Mouse (Mus musculus): ENCODE measurements at regions not wholly inside any gene's neighbourhood (a gene's known extent, or its start where the extent isn't known, plus 50 kb on each side); places are given as distances from the start of the nearest gene placed in this dataset.

GRCm38 (mm10) chr12:12753849-12754248 lies 187.9 kb downstream of the Mycn start:
- Histone ChIP-seq H3K27ac (replicated peaks) (no peak overlapping the region), H3K4me2 (replicated peaks) (no peak overlapping the region), H3K36me3 (no peaks in the 10 kb centered on the region), H3K4me1 (0 out of 2 replicates have a peak, but pooled peaks cover 8% of the 10 kb centered on the region), H3K27me3 (no peaks in the 10 kb centered on the region), H3K9me3 (no peaks in the 10 kb centered on the region), H3K4me3 (no peak overlapping the region), H3K9ac (replicated peaks) (no peak overlapping the region)
- WGBS = 3% methylated on average over 9 of the region's 9 CpGs
- no peak for ATAC-seq (replicated peaks)

- no peak for ATAC-seq (replicated peaks)
- WGBS = 94% methylated on average over 10 of the region's 10 CpGs
- no peaks in the 10 kb centered on the region for H3K36me3 ChIP-seq
- no peak overlapping the region for H3K4me3 ChIP-seq
- H3K9me3 ChIP-seq = no peaks in the 10 kb centered on the region
- no peak overlapping the region for H3K9ac ChIP-seq (replicated peaks)
- 0 out of 2 replicates have a peak, but pooled peaks cover 8% of the 10 kb centered on the region for H3K4me1 ChIP-seq
- H3K27ac ChIP-seq (replicated peaks) = no peak overlapping the region
- no peak overlapping the region for H3K4me2 ChIP-seq (replicated peaks)
- no peaks in the 10 kb centered on the region for H3K27me3 ChIP-seq
These were observed 189.9 kb downstream of the Mycn start for GRCm38 (mm10) chr12:12751670-12752426.

- no peak overlapping the region for H3K27ac ChIP-seq (replicated peaks)
- H3K4me2 ChIP-seq (replicated peaks) = no peak overlapping the region
- H3K4me1 ChIP-seq = 0 out of 2 replicates have a peak, but pooled peaks cover 8% of the 10 kb centered on the region
- no peaks in the 10 kb centered on the region for H3K36me3 ChIP-seq
- H3K4me3 ChIP-seq = no peak overlapping the region
- WGBS = 86% methylated on average over 3 of the region's 3 CpGs
- no peak for ATAC-seq (replicated peaks)
- H3K27me3 ChIP-seq = no peaks in the 10 kb centered on the region
- H3K9ac ChIP-seq (replicated peaks) = no peak overlapping the region
- H3K9me3 ChIP-seq = no peaks in the 10 kb centered on the region
These were observed 192.0 kb downstream of the Mycn start for GRCm38 (mm10) chr12:12749690-12750089.

- no peak overlapping the region for H3K9ac ChIP-seq (replicated peaks)
- H3K4me2 ChIP-seq (replicated peaks) = no peak overlapping the region
- H3K27ac ChIP-seq (replicated peaks) = no peak overlapping the region
- no peaks in the 10 kb centered on the region for H3K36me3 ChIP-seq
- WGBS = 47% methylated on average over 4 of the region's 4 CpGs
- no peak overlapping the region for H3K4me3 ChIP-seq
- no peaks in the 10 kb centered on the region for H3K9me3 ChIP-seq
- no peak for ATAC-seq (replicated peaks)
- no peaks in the 10 kb centered on the region for H3K4me1 ChIP-seq
- H3K27me3 ChIP-seq = no peaks in the 10 kb centered on the region
These were observed 194.8 kb downstream of the Mycn start for GRCm38 (mm10) chr12:12746852-12747454.

DNA sequence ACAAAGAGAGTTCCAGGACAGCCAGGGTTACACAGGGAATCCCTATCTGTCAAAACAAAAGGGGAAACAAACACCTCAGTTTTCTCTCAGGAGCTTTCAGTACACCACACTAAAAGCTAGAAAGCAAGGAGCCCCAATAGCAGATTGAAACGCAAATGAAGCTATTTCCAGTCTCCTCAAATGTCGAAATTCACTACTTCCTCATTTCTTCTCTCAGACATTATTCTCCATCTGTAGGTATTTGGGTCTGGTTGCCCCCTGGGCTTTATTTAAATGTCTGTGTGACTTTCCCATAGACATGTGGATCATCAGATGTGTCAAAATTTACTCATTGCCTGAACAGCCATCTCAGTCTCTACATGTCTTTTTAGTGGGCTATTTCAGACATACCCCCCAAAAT lies 197.2 kb downstream of the Mycn start:
- no peaks in the 10 kb centered on the region for H3K9me3 ChIP-seq
- H3K9ac ChIP-seq (replicated peaks) = no peak overlapping the region
- H3K4me2 ChIP-seq (replicated peaks) = no peak overlapping the region
- WGBS = 86% methylated on average over 2 of the region's 2 CpGs
- H3K4me3 ChIP-seq = no peak overlapping the region
- H3K27me3 ChIP-seq = no peaks in the 10 kb centered on the region
- H3K27ac ChIP-seq (replicated peaks) = no peak overlapping the region
- no peaks in the 10 kb centered on the region for H3K36me3 ChIP-seq
- H3K4me1 ChIP-seq = peaks cover 3% of the 10 kb centered on the region
- no peak for ATAC-seq (replicated peaks)

- no peaks in the 10 kb centered on the region for H3K36me3 ChIP-seq
- H3K9me3 ChIP-seq = no peaks in the 10 kb centered on the region
- peak overlapping the region; percentile 67 for H3K27ac ChIP-seq (replicated peaks)
- no peak overlapping the region for H3K4me2 ChIP-seq (replicated peaks)
- H3K4me3 ChIP-seq = no peak overlapping the region
- no peaks in the 10 kb centered on the region for H3K27me3 ChIP-seq
- ATAC-seq (replicated peaks) = peak; percentile 79
- WGBS = 9% methylated on average over 12 of the region's 12 CpGs
- peaks cover 16% of the 10 kb centered on the region for H3K4me1 ChIP-seq
- H3K9ac ChIP-seq (replicated peaks) = no peak overlapping the region
These were observed 202.9 kb downstream of the Mycn start for GRCm38 (mm10) chr12:12738631-12739331.

DNA sequence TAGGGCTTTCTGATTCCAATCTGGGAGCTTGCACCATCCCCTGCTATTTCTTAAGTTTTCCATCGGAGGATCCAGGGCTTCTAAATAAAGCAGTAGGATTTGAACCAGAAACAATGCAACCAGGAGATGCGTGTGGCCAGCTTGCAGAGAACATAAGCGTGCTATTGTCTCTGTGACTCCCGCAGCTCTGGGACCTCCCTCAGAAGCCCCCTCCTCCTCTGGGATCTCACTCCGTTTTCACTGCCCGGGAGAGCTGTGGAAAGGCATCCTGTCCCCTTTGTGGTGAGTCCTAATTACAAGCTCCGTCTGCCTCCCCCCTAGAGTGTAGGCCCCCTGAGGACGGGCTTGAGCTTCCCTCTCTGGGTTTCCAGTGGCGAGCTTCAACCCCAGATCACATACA lies 215.9 kb downstream of the Mycn start:
- Histone ChIP-seq H3K36me3 (no peaks in the 10 kb centered on the region), H3K4me2 (replicated peaks) (no peak overlapping the region), H3K27ac (replicated peaks) (no peak overlapping the region), H3K9ac (replicated peaks) (0 out of 2 replicates have a peak overlapping the region, but pooled peaks have one; percentile 4), H3K9me3 (no peaks in the 10 kb centered on the region), H3K4me3 (no peak overlapping the region), H3K27me3 (no peaks in the 10 kb centered on the region), H3K4me1 (peaks cover 35% of the 10 kb centered on the region)
- ATAC-seq (replicated peaks) = no peak
- WGBS = 4% methylated on average over 9 of the region's 9 CpGs

- ATAC-seq (replicated peaks) = peak; percentile 49
- Histone ChIP-seq H3K4me2 (replicated peaks) (0 out of 2 replicates have a peak overlapping the region, but pooled peaks have one; percentile 5), H3K4me1 (peaks cover 35% of the 10 kb centered on the region), H3K27me3 (no peaks in the 10 kb centered on the region), H3K4me3 (no peak overlapping the region), H3K9ac (replicated peaks) (no peak overlapping the region; the same call in 1 of the 2 replicates), H3K36me3 (no peaks in the 10 kb centered on the region), H3K27ac (replicated peaks) (0 out of 2 replicates have a peak overlapping the region, but pooled peaks have one; percentile 15), H3K9me3 (no peaks in the 10 kb centered on the region)
- WGBS = 4% methylated on average over 13 of the region's 13 CpGs
These were observed 216.6 kb downstream of the Mycn start for GRCm38 (mm10) chr12:12725075-12725474.

DNA sequence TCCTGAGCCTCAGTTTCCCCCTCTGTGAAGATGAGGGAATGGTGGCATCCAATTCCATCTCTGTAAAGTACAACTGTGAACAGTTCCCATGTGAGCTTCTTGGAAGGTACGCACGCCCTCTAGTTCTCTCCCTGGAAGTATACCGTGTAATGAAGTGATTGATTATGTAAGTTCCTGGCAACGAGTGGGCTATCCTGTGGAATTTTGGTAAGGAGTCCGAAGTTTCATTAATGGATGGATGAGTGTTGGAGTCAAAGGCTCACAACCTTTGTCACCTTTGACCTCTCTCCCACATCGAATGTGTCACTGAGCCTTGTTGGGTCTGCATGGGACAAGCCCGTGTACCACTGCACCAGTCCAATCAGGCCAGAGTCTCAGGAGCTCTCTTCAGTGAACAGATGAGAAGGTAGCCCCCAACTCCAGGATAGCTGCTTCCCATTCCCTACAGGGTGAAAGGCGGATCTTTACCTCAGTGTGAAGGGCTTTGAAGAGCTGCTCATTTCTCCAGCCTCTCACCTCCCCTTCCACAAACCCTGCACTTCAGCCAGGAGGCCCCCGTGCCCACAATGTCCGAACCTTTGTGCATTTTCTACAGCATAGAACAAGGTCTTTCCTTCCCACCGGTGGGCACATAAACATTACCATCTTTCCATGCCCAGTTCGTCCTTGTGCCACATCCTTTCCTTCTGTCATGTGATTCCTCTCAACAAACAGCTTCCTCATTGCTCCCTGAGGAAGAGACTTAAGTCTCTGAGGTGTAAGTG lies 217.8 kb downstream of the Mycn start:
- H3K4me1 ChIP-seq = peaks cover 35% of the 10 kb centered on the region
- no peaks in the 10 kb centered on the region for H3K36me3 ChIP-seq
- peak; percentile 59 for ATAC-seq (replicated peaks)
- no peaks in the 10 kb centered on the region for H3K9me3 ChIP-seq
- 0 out of 2 replicates have a peak overlapping the region, but pooled peaks have one; percentile 49 for H3K27ac ChIP-seq (replicated peaks)
- WGBS = 24% methylated on average over 12 of the region's 12 CpGs
- 0 out of 2 replicates have a peak overlapping the region, but pooled peaks have one; percentile 29 for H3K4me2 ChIP-seq (replicated peaks)
- H3K27me3 ChIP-seq = no peaks in the 10 kb centered on the region
- no peak overlapping the region for H3K9ac ChIP-seq (replicated peaks)
- H3K4me3 ChIP-seq = no peak overlapping the region

DNA sequence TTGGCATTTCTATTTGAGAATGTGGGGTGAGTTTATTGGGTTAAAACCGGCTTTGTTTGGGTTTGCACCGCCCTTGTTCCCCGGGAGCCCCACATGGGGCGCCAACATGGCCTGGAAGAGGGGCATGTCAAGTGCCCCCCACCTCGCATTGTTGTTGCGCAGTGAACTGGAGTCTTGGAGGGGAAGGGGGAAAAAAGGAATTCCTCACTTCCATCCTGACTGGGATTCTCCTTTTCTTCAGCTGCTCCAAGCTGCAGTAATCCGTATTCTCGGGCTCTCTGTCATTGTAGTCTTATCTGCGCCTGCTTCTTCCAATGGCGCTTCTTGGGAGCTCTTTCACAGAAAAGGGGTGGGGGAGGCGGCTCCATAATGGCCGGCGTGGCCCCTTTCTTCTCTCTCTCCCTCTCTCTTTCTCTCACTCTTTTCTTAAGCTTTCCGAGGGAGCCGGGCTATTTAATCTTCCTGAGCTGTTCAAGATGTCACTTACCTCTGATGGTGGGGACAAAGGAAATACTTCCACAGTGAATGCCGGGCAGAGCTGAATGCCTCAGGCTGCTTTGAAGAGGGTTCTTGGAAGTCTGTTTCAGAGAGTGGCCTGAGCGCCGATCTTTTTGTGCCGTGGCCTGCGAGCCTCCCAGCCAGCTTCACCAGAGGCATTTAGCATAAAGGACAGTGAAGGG lies 218.6 kb downstream of the Mycn start:
- H3K9ac ChIP-seq (replicated peaks) = 0 out of 2 replicates have a peak overlapping the region, but pooled peaks have one; percentile 14
- H3K4me2 ChIP-seq (replicated peaks) = peak overlapping the region; percentile 29
- H3K4me3 ChIP-seq = peak overlapping the region; percentile 2; the same call in 1 of the 2 replicates
- H3K4me1 ChIP-seq = peaks cover 35% of the 10 kb centered on the region
- no peaks in the 10 kb centered on the region for H3K27me3 ChIP-seq
- 4% methylated on average over 20 of the region's 20 CpGs for WGBS
- ATAC-seq (replicated peaks) = peak; percentile 49
- no peaks in the 10 kb centered on the region for H3K36me3 ChIP-seq
- no peaks in the 10 kb centered on the region for H3K9me3 ChIP-seq
- peak overlapping the region; percentile 49; the same call in 1 of the 2 replicates for H3K27ac ChIP-seq (replicated peaks)

DNA sequence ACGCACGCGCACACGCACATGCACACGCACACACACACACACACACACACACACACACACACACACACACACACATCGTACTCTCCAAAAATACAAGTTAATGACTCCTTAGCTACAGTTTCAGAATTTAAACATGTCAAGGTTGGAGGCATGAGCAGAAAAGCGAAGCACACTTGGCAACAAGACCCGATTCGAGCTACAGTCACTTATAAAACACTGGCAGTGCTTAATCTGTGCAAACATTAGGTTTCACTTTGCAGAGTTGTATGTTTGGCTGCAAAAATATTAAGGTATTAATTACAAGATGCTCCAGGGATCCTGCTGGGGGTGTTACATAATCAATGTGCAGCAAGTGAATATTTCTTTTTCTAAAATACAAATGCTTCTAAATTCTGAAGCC lies 225.0 kb downstream of the Mycn start:
- Histone ChIP-seq H3K27ac (replicated peaks) (peak overlapping the region; percentile 60), H3K4me1 (peaks cover 14% of the 10 kb centered on the region), H3K36me3 (no peaks in the 10 kb centered on the region), H3K4me3 (no peak overlapping the region), H3K9ac (replicated peaks) (no peak overlapping the region), H3K9me3 (no peaks in the 10 kb centered on the region), H3K4me2 (replicated peaks) (no peak overlapping the region), H3K27me3 (no peaks in the 10 kb centered on the region)
- peak; percentile 44; the same call in 1 of the 2 replicates for ATAC-seq (replicated peaks)
- WGBS = 76% methylated on average over 9 of the region's 9 CpGs
